Mouse (Mus musculus) kidney, postnatal 25 days (tissue): ENCODE results near the gene Frat1.

Source experiments
- DNase-seq, 2 experiments: peaks; one replicate each; pipeline ENCODE4 v3.0.0; 2021; ENCODE audit warnings: mixed read lengths in 2 of 2

Frat1 gene

GRCm38 (mm10) chr19:41829381-41830105, at the start of gene Frat1:
TSS of gene Frat1 (plus strand) at chr19:41829970.
- peak; percentile 85 to 90 for DNase-seq

- DNase-seq, result no peak
These were observed 42.9 kb upstream of the Frat1 start for GRCm38 (mm10) chr19:41786896-41787295.

- no peak for DNase-seq
These were observed 40.4 kb upstream of the Frat1 start for GRCm38 (mm10) chr19:41789110-41789961.

GRCm38 (mm10) chr19:41791384-41791783, 38.4 kb upstream of the Frat1 start:
- DNase-seq, result no peak

GRCm38 (mm10) chr19:41792934-41793486, 36.8 kb upstream of the Frat1 start:
- no peak for DNase-seq

GRCm38 (mm10) chr19:41794017-41794416, 35.8 kb upstream of the Frat1 start:
- DNase-seq, result no peak

GRCm38 (mm10) chr19:41794901-41795300, 34.9 kb upstream of the Frat1 start:
- no peak for DNase-seq

GRCm38 (mm10) chr19:41796148-41796760, 33.5 kb upstream of the Frat1 start:
- no peak for DNase-seq

- no peak for DNase-seq
These were observed 32.9 kb upstream of the Frat1 start for GRCm38 (mm10) chr19:41796789-41797327.

- no peak for DNase-seq
These were observed 32.2 kb upstream of the Frat1 start for GRCm38 (mm10) chr19:41797536-41797935.

- DNase-seq, result no peak
These were observed 29.3 kb upstream of the Frat1 start for GRCm38 (mm10) chr19:41800451-41800850.

GRCm38 (mm10) chr19:41800986-41801741, 28.6 kb upstream of the Frat1 start:
- peak in 1 of 2 experiments; percentile 12 for DNase-seq

GRCm38 (mm10) chr19:41801742-41802369, 27.9 kb upstream of the Frat1 start, which contains the start of gene Arhgap19:
TSS of gene Arhgap19 (minus strand) at chr19:41802047.
- peak; percentile 93 to 96 for DNase-seq

- no peak for DNase-seq
These were observed 26.4 kb upstream of the Frat1 start for GRCm38 (mm10) chr19:41803322-41803721.

- DNase-seq, result no peak
These were observed 23.9 kb upstream of the Frat1 start for GRCm38 (mm10) chr19:41805831-41806230.

- DNase-seq, result no peak
These were observed 22.3 kb upstream of the Frat1 start for GRCm38 (mm10) chr19:41807497-41807896.

GRCm38 (mm10) chr19:41808104-41808634, 21.6 kb upstream of the Frat1 start:
- DNase-seq, result no peak

- DNase-seq, result no peak
These were observed 19.7 kb upstream of the Frat1 start for GRCm38 (mm10) chr19:41810074-41810473.

GRCm38 (mm10) chr19:41812525-41812924, 17.2 kb upstream of the Frat1 start:
- no peak for DNase-seq

- DNase-seq, result no peak
These were observed 16.4 kb upstream of the Frat1 start for GRCm38 (mm10) chr19:41813374-41813773.

GRCm38 (mm10) chr19:41816410-41816809, 13.4 kb upstream of the Frat1 start:
- no peak for DNase-seq
